Mouse (Mus musculus): ENCODE measurements around the gene Dusp28.

Gene Dusp28

GRCm38 (mm10) chr1:92947966-92948365 is 41.2 kb downstream of the Dusp28 start:
- no peak for DNase-seq

GRCm38 (mm10) chr1:92949426-92949825 is 42.6 kb downstream of the Dusp28 start:
- DNase-seq = no peak

GRCm38 (mm10) chr1:92950607-92951006 is 43.8 kb downstream of the Dusp28 start, which contains the start of gene Gpr35:
Gpr35 (plus strand) TSS chr1:92950865.
- no peak for DNase-seq

- no peak for DNase-seq
Measured at GRCm38 (mm10) chr1:92953641-92954040, 46.9 kb downstream of the Dusp28 start.

GRCm38 (mm10) chr1:92956571-92957335 is 50.0 kb downstream of the Dusp28 start:
- DNase-seq = peak; percentile 83
